Mouse (Mus musculus): ENCODE measurements around the gene Sypl.

Gene Sypl

DNA sequence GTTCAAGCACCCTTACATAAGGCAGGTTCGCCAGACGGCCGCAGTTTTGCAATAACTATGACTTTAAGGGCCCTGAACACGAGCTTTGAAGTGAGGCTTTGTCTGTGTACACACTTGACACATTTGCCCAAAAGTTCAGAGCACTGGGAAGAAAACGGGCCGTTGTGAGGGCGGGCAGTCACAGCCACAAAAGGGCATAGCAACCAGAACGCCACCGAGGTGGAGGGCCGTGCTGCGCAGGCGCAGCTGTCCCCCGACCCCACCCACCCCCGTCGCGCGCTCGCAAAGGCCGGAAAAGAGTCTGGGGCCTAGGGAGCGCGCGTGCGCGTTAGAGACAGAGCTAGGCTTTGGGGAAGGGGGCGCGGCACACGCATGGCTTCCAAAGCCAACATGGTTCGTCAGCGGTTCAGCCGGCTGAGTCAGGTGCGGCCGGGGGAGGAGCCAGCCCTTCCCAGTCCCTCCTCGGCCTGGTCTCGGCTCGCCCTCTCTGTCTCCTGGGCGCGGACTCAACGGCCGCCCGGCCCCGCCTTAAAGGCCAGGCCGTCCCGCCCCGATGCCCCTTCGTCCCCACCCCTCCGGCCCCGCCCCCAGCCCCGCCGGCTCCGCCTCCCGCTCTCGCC, at the start of gene Sypl:
Gene Sypl, plus strand, starts transcription at position 296 of the 620 bp plus-strand sequence.
- peak; percentile 93 for DNase-seq

DNA sequence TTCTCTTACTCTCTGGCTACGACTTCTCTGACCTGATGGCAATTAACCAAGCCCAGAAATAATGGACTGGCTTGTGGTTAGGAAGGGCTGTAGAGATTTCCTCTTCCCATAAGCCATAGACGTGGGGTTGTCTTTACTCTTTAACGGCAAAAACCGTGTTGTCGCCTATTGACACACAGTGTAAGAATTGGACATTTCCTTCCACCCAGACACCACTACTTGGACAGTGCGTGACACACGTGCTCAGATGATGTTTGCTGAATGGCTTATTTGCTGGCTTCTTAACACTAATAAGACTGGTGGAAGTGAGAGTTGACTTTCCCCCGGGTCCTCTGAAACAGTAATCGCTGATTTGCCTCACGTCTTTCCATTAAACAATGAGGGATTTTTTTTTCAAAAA, 44.0 kb upstream of the Sypl start:
- DNase-seq = no peak

DNA sequence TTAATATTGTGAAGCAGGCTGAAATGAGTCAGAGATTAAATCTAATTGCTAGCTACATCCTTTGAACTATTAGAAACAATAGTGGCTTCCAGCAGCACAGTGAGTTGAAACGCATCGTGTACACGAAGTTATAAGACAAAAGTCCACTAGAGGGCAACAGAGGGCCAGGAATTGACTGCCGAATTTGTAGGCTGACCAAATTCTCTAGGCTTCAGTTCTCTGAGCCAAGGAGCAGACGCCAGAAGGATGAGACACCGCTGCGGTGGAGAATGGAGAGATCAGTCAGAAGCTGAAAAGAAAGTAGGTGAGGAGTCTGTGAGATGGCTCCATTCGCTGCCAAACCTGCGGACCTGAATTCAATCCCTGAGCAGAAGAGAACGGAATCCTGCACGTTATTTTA, 43.6 kb upstream of the Sypl start:
- DNase-seq = peak; percentile 70 to 83

GRCm38 (mm10) chr12:32910560-32911194, 43.0 kb upstream of the Sypl start:
- peak; percentile 55 to 65 for DNase-seq

- DNase-seq = no peak
Observed at GRCm38 (mm10) chr12:32911569-32911968, 42.1 kb upstream of the Sypl start.

- DNase-seq = no peak
Observed at GRCm38 (mm10) chr12:32912772-32913171, 40.9 kb upstream of the Sypl start.

DNA sequence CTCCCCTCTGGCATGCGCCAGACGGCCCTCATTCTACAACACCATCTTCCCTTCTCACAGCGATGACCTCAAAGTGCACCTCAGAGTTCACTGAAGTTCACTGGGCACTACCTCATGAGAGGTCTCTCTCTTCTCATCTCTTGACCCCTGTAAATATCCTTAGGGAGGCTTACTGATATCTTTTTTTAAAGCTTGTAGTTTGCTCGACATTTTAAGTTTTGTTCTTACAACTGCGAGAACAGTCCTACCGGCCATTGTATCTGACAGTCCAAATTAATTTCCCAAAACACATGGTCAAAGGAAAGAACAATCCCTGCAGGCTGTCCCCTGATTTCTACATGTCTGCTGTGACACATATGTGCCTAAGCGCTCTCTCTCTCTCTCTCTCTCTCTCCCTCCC, 35.0 kb upstream of the Sypl start:
- no peak for DNase-seq

- DNase-seq = no peak
Observed at GRCm38 (mm10) chr12:32919091-32919490, 34.6 kb upstream of the Sypl start.

DNA sequence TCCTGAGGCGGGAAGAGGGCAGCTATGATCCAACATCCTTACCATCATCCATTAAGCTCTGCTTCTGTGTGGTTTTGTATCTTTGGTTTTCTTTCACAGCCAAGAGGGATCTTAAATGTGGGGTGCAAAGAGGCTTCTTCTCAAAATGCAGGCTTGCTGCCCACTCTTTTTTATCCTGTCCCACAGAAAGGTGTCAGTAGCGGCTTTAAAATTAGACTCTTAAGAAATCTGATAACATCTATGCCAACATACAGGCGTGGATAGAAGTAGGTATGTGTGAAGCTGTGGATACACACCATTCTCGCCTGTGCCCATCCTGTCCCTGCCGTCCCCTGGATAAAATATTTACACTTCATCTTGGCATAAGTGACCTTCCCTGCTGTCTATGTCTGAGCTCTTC, 34.2 kb upstream of the Sypl start:
- DNase-seq = no peak

DNA sequence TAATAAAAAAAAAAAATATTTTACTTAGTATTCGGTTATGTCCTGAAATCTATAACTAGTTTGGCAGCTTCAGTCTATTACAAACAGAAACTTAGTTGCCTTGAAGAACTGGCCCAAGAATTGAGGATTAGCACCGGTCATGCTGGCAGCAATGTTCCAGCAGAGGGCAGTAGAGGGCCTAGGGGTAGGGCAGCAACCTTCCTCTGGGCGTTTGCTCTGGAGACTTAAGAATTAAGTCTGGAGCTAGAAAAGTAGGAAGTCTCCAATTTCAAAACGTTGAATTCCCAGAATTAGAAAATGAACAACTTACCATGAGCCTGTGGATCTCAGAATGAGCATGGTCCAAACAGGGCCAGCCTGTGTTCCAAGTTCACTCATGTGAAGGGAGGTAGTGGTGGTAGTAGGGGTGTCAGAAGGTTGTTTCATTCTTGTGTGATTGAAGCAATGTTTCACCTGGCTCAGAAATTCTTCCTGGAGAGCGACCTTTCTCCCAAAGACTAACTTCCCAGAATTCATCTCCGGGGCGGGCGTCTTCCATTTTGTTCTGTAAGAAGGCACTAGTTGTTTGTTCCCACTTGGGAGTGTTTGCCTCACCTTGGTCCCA, 33.4 kb upstream of the Sypl start:
- DNase-seq = peak; percentile 43 to 53

DNA sequence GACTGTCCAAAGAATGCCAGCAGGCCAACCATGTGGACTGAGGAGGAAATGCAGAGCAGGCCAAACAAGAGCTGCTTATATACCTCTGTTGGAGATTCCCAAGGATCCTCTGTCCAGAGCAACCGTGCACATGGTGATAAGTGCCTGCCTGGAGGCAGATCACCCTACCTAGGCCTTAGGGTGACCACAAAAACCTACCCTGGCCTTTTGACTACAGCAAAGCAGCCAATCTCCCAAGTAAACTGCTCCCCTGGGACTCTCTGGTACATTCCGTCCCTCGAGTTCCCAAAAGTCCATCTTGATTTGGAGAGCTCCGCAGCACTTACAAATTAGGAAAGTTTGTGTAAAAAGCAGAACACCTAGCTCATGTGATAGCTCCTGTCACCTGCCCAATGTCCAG, 32.6 kb upstream of the Sypl start:
- no peak for DNase-seq

DNA sequence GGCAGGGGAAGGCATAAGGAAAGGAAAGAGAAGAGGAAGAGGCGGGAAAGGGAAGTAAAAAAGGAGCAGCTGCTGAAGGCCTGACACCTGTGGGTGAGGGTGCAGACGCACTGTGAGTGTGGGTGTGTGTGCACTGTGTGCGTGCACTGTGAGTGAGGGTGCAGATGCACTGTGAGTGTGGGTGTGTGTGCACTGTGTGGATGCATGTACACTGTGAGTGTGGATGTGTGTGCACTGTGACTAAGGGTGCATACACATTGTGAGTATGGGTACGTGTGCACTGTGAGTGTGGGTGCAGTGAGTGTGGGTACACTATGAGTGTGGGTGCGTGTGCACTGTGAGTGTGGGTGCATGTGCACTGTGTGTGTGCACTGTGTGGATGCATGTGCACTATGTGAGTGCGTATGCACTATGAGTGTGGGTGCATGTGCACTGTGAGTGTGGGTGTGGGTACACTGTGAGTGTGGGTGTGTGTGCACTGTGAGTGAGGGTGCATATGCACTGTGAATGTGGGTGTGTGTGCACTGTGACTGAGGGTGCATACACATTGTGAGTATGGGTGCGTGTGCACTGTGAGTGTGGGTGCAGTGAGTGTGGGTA, 32.1 kb upstream of the Sypl start:
- no peak for DNase-seq

DNA sequence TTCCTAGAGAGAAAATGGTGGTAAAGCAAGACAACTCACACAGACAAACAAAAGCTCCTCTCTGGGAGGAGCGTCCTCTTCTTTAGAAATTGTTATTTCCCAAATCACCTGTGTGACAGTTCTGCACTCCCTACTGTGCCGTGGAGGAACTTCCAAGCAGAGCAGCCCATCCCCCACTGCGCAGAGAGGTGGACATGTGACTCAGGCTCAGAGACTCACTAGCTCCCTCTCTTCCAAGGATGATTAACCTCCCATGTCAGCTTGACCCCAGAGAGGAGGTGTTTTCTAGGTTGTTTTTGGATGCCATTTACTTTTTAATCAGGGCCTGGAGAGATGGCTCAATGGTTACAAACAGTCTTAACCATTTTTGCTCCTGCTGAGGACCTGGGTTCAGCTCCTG, 29.4 kb upstream of the Sypl start:
- no peak for DNase-seq

- DNase-seq = peak; percentile 50 to 54
Observed at GRCm38 (mm10) chr12:32926331-32927172, 27.1 kb upstream of the Sypl start.

- no peak for DNase-seq
Observed at GRCm38 (mm10) chr12:32927231-32927835, 26.4 kb upstream of the Sypl start.

DNA sequence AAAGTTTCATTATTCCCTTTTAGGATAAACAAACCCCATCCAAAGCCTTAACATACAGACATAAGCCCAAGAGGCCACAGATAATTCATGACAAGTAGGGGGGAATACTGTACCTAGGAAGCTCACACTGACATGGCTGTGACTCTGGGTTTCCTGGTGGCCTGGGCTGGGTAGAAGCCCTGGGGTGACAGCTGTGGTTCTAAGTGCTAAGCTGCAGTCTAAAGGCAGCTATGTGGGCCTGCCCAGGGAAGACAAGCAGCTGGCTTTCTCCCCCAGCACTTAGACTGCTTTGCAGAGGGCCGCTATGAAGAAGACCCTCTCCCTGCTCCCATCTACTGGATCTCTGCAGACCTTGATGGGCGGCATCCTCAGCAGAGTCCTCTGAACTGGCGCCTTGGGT, 25.5 kb upstream of the Sypl start:
- DNase-seq = no peak

DNA sequence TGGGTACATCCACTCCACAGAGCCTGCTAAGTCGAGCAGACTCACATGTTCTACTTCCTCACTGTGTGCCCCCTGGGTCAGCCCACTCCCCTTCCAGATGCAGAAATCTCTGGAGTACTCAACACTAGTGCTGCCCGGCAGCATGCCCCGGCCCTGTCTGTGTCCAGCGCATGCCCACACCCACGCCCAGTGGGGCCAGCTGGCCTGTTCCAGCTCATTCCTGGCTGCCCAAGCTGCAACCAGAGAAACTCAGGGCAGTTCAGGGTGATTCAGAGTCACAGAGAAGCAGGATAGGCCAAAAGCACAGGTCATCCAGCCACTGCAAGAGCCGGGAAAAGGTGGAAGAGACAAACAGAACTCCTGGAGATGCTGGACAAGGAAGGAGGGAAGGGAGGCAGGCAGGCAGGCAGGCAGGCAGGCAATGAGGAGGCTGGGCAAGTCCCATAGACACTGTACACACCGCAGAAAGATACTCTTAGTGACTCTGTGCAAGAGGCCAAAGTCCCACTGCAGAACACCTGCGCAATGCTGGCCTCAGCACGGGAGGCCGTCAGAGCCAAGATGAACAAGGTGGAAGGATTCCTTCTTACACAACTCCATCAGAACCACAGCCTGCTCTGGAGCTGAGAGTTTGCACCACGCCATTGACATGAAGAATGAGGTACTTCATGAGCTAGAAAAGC, 23.7 kb upstream of the Sypl start:
- no peak for DNase-seq

GRCm38 (mm10) chr12:32930566-32930965, 23.1 kb upstream of the Sypl start:
- no peak for DNase-seq

DNA sequence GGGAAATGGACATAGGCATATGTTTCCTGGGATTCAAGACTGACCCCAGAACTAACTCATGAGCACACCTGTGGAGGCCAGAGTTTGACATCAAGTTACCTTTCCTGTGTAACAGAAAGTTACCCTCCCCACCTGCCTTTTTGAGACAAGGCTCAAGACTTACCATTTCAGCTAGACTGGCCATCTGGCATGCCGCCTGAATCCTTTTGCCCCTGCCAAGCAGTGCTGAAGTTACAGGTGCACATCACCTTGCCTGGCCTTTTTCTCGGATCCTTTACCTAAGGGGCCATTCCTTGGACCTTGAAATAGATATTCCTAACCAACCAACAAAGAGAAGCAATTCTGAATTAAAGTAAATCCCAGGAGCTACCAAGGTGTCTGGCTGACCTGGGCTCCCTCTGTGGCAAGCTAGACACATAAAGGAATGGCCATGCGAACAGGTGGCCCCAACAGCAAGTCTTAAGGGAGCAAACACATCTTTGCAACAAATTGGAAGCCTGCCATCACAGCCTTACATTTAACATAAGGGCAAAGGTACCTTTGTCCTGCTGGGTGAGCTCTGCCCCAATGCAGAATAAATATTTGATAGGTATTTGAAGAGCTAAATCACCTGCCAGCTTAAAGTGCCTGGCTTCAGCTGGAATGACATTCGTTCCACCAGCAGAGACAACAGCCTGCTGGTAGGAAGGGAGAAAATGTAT, 17.3 kb upstream of the Sypl start:
- DNase-seq = no peak

DNA sequence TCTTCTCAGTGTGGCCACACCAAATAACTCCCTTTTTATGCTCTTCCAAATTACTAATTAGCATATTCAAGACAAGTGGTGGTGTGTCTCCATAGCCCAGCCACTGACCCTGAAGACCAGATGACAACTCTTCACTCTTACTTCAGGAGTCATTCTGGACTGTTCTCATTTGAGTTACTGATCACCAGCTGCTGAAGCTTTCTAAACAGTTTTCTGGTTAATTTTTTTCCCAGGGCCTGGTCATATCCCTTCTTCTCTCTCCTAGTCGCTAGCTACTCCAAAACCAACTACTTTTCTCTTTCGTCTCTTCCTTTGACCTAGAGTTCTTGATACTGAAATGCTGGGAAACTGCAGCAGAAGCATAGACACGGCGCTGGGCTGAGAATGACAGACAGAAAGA, 12.6 kb upstream of the Sypl start:
- no peak for DNase-seq

- DNase-seq = no peak
Observed at GRCm38 (mm10) chr12:32943347-32943746, 10.3 kb upstream of the Sypl start.

DNA sequence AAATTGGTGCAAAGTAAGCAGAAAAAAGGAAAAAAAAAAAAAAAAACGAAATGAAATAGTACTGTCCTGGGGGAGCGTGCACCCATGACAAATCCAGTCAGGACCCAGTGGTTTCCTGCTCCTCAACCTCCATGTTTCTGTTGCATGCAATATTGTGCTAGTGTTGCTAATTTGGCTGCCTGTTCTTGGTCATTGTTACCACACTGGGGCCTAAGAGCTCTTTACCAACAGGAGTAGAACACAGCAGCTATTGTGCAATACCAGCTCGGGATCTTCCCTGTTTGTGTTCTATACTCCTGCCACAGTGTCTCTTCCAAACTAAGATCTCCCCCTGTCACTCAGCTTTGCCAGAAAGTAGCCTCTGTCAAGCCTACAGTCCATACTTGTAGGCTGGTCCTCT, 9.7 kb upstream of the Sypl start:
- DNase-seq = no peak

Measured in cerebellum, adult 18-20 months (tissue).